Mouse (Mus musculus) urinary bladder, adult 18-20 months (tissue): ENCODE measurements at regions not wholly inside any gene's neighbourhood (a gene's known extent, or its start where the extent isn't known, plus 50 kb on each side); places are given as distances from the start of the nearest gene placed in this dataset.
"Not testable (repeated sequence)": the region's sequence is repeated elsewhere in the genome, so short reads cannot be mapped to it uniquely, and the experiment has no call there.

Experiments used
- DNase-seq, 2 experiments: peaks; one replicate each; pipeline ENCODE4 v3.0.0; 2022; ENCODE audit warnings: low spot score in 2 of 2, mixed read lengths in 2 of 2

DNA sequence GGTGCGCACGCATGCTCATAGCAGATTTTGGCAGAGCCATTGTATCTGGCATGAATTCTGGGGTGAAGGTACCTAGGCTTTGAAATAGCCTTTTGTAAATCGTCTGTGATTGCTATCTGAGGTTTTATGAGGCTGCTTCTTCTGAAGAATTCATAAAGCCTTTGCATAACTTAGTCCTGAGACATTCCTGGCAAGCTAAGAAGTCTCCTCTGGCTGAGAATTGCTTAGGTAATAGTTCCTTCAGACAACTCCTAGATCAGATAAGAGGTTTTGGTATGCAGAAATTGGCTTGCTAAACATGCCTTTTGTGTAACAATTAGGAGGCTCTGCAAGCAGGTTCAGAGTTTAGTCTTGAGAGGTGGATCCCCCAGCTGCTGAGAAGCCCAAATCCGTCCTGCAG, 82.7 kb downstream of the Pmp22 start:
- DNase-seq, result no peak

- peak; percentile 13 to 75 for DNase-seq
Observed at GRCm38 (mm10) chr11:63213043-63213442, 84.3 kb downstream of the Pmp22 start.

DNA sequence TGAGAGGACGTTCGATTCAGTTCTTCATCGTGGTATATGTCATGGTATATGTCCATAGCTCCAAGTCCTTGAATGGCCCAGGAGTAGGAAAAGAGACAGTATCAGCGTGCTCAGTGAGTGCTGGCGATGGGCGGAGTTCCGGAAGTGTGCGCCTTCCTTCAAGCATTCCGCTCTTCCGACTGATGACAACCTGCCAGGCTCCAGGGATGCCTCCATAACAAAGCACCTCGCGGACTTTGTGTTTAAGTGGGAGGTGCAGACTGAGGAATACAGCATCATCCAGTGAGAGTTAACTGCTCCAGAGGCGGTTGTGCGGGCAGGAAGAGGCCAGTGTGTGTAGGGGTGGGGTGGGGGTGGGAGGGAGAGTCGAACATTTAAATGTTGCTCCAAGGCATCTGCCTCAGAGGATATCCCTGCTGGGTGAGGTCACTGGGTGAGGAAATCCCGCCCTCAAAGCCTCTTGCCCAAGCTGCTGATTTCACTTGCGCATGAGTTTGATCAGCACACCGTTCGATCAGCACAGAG, 85.2 kb downstream of the Pmp22 start:
- DNase-seq, result no peak

DNA sequence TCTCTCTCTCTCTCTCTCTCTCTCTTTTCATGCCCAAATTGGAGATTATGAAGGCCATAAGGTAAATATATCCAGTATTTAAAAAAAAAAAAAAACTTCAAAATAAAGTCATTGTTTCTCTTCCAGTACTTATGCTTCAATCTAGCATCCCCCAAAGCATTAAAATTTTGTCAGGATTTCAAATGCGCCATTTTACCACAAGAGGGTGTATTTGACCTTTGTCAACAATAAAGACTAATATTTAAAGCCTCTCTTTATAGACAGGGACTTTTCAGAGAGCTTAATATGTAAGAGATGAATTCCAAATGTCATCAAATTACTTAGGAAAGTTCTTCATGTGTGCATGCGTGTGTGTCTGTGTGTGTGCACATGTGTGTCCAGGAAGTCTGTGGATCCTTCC, 87.2 kb downstream of the Pmp22 start:
- no peak for DNase-seq

DNA sequence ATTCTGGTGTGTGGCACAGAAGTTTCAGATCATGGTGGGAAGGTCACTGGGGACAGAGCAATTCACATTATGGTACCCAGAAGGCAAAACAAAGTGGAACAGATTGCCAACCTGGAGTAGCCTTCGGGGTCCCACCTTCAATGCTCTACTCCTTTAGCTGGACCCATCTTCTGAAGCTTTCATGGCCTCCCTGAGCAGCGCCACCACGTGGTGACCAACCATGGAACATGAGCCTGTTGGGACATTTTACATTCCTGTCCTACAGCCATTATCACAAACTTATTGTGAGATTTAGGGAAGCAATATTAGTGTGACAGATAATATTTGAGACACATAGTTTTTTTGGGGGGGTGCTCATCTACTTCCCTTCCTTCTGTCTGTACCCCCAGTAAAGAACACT, 88.3 kb downstream of the Pmp22 start:
- no peak for DNase-seq

- no peak for DNase-seq
Observed at GRCm38 (mm10) chr11:63226471-63226870, 97.7 kb downstream of the Pmp22 start.

DNA sequence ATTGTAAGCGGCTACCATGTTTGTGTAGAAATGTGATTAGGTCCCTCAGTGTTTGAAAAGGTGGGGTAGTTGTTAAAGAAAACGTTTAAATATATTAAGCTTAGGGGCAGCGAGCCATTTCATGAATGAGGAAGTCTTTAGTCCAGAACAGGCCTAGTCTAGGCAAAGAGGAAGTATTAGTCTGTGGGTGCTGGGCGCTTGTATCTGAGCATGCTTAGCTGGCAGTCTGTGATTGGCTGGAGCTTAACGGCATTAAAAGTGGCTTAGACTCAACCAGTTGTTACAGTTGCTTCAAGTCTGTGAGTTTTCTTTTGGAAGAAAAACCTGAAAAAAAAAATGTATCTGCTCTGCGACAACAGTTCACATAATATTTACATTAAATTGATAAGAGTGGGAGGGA, 102.0 kb downstream of the Pmp22 start:
- DNase-seq, result no peak

DNA sequence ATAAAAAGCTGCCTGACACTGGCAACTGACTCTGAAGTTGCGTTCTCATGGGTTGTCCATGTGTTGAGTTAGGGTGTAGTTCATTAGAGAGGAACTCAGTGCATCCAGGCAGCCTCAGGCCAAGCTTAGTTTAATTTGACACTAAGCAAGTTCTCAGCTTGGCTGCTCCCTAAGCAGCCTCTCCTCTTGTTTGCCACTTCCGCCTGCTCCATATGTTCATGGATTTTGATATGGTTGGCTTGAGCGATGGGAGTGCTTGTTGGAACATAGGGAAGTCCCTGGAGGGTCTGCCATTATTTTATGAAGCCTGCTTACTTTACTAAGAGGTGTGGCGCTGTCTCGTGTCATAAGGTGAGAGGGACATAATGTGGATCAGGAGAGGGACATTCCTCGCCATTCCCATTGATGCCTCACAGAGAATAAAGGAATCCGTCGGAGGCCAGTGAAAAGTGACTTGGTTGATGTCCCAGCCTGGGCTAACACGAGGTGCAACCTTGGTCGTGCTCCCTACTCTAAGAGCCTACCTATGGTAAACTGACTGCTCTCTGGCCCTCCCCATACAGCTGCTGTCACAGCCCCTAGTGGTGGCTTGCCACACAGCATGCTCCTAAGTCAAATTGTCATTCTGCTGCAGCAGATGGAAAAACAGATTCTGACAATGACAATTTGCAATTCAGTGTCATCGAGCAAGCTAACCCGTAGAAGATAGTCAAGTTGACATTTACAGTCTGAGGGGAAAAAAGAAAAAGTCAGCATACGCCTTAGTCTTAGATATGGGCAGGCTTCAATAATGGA, 104.6 kb downstream of the Pmp22 start:
- no peak for DNase-seq

GRCm38 (mm10) chr11:63234481-63234880, 105.7 kb downstream of the Pmp22 start:
- DNase-seq, result no peak

GRCm38 (mm10) chr11:63238655-63239054, 109.9 kb downstream of the Pmp22 start:
- DNase-seq, result no peak

GRCm38 (mm10) chr11:63243906-63244416, 115.2 kb downstream of the Pmp22 start:
- DNase-seq, result no peak

- DNase-seq, result no peak
Observed at GRCm38 (mm10) chr11:63245041-63245440, 116.3 kb downstream of the Pmp22 start.

DNA sequence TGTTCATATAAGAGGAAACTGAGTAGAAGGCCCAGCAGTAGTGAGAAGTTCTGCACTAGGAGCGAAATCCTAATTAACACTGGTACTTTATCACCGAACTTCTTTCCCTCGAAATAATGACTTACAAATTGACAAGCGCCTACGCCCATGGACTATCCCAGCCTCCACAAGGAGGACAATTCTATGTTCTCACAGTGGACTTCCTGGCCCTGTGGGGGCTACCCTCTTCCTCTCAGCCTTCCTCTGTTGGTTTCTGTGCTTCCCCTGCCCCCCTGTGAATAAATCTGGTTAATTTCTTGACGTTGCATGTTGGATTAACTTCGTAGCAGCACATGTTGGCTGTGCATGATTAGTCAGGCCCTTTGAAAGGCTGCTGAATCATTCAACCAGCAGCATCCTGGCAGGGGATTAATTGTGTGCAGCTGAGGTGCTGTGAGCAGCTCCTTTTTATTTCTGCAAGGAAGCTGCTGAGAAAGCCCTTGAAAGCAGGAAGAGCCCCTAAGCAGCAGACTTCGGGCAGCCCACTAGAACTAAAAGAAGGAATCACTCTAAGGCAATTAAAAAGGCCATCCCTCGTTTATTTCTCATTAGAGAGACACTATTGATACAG, 117.4 kb downstream of the Pmp22 start:
- DNase-seq, result no peak

DNA sequence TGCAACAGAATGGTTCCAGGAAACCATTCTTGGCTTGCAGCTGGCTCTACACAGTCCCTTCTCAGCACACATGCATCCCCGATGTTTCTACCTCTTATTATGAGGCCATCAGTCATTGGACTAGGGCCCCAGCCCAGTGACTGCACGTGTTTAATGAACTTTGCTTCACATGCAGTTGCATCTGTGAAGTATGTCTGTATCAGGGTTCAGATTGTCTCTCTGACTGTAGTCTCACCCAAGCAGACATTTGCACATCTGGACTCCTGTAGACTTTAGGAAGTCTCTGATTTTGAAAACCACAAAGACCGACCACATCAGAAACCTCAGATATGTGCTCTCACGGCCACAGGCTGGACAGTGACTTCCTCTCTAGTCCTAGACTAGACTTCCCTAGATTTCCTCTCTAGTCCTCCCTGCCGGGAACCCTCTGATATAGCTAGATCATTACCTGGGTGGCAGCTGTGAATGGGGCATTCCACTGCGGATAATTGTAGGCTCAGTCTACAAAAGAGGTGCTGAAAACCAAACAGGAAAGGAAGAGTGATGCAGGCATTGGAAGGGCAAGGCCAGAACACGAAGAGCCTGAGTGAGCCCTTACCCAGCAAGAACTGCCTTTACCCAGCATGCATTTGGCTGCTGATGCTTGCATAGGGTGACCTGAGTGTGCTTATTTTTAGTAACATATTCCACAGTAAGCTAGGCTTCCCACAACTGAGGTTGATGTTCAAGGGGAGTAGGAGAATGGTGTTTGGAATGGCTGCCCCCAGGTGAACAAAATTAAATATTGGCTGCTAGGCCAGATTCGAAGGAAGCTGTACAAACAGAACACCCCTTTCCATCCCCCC, 123.5 kb downstream of the Pmp22 start:
- no peak for DNase-seq

DNA sequence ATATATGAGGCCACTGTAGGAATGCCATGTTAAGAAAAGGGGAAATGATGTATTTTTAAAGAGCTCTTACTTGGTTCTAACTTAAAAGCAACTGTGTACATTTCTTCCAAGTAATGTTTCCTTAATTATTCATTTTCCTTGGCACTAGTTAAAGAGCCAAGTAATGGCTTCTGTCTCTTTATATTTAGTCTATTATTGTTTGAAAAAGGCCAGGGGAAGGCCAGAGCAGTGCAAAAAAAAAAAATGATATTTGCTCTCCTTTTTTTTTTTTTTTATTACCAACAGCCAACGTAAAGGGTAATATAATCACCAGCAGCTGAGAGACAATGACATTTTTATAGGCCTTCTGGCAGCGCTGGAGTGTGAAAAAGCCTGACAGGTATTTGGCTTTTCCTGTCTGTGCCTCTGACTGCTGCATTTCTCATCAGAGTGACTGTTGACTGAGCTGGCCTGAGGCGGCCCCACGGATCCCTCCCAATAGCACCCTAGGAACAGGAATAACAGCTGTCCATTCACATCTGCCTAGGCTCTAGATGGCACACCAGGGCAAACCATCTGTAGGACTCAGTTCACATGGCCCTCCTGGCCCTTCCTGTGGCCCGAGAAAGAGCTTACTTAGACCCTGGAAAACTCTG, 124.3 kb downstream of the Pmp22 start:
- no peak for DNase-seq

DNA sequence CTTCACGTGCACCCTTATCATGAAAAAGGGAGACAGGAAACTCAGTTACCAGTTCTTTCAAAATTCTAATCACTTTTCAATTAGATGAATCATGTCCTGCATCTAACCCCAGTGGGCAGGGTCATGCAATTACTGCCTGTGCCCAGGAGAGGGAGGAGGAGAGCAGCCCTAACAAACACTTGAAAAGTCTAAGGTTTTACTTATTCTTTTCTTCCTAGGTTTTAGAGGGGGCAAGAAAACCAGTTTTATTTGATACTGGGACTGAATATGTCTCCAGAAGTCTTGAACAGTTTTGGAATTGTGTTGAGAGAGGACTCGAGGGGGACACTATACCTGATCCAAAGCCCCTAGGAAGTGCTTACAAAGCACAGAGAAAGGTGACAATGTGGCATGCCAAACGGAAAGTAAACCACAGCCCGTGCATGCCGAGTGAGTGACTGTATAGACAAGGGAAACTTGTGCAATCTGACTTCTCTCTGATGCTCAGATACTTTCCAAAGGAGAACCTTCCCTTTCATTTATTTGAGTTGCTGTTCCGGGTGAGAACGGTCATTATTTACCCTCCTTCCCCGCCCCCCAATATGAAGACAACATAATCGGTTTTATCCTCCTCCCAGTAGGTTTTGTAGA, 135.8 kb downstream of the Pmp22 start:
- DNase-seq, result no peak

GRCm38 (mm10) chr11:63266290-63266689, 137.5 kb downstream of the Pmp22 start:
- not testable (repeated sequence) for DNase-seq

DNA sequence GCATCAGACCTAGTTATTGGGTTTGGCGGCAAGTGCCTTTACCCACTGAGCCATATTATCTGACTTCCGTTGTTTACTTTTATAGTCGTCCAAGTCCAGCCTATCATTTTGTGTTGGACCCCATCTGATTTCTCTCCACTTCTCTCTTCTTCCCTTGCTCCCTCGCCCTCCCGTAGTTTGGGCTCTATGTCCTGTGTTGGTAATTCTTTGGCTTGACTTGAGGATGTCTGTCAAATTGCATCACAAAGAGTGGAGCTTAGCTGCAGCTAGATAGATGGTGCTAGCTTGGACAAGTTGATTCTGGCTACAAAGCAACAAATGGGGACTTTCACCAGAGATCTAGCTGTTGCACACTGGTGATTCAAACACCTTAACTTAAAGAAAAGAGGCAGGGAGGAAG, 147.9 kb downstream of the Pmp22 start:
- no peak for DNase-seq

DNA sequence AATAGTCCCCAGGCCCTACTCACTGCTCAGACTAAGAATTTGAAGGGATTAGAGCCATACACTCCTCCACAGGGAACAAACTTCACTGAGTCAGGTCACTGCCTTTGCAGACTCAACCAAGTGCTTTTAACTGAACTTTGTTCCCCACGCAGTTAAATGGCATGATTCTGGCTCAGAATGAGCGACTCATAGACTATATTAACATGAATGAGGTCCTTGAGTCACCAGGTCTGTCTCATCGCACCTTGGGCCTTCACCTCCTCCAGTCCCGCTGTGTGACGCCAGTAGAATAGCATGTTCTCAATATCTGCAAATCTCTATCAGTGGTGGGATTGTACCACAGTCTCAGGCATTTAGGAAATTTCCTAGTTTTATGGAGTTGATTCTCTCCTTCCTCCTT, 153.1 kb downstream of the Pmp22 start:
- no peak for DNase-seq

- DNase-seq, result no peak
Observed at GRCm38 (mm10) chr11:63282541-63282940, 153.8 kb downstream of the Pmp22 start.

- no peak for DNase-seq
Observed at GRCm38 (mm10) chr11:63286026-63286425, 157.2 kb downstream of the Pmp22 start.
